8 mouse cellular contexts compared by ENCODE assay signal in the genomic region with DNA sequence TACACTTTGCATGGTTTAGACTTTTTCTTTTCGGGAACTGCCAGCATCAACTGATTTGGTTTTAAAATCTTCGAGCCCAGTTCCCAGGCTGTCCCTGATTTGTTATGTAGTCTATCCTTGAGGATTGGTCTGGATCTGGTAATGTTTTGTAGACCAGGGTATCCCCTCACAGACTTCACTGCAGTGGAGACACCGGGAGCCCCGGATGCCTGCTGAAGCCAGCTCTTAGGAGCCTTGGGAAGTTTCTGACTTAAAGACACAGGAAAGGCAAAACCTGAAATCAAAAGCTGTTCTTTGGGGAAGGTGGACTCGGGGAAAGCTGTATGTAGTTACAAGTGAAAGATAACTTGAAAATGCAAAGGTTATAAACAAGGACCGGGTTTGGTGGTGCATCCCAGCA.
DNase-seq lines count a peak whose midpoint lies in the region; ATAC-seq lines count a peak whose summit lies in the region.

No protein-coding gene starts in this region.

- H3K27ac ChIP-seq in heart, embryonic 14.5 days (replicated peaks in 1 of 2; ENCODE audit: control insufficient read depth in 1 of 2, insufficient read depth in 1 of 2, low read depth in 2 of 2, low read length in 2 of 2), result no peak overlapping the region
- H3K27ac ChIP-seq in liver, embryonic 13.5 days, result no peak overlapping the region
- H3K27ac ChIP-seq in stomach, embryonic 15.5 days, result no peak overlapping the region

- peak; percentile 9 for DNase-seq in cerebellum, adult 9-10 months
- DNase-seq in cerebellum, adult 9-11 months, result no peak
- DNase-seq in Muller cell, postnatal 12 days (ENCODE audit: inconsistent ontology term), result peak; percentile 36
- DNase-seq in liver, embryonic 13.5 days, result no peak
- no peak for DNase-seq in left cerebral cortex, adult 11 months (ENCODE audit: low spot score)
- DNase-seq in adrenal gland, postnatal 25 days, result no peak

- no peaks in the 10 kb centered on the region for H3K9me3 ChIP-seq in heart, embryonic 14.5 days (ENCODE audit: control insufficient read depth, low read length)
- H3K9me3 ChIP-seq in liver, embryonic 13.5 days (replicated peaks), result no peaks in the 10 kb centered on the region
- H3K9me3 ChIP-seq in stomach, embryonic 15.5 days, result no peaks in the 10 kb centered on the region

- peaks cover 0 to 4% of the 10 kb centered on the region in 2 experiments; a peak in 2 of 4 replicates for H3K4me1 ChIP-seq in heart, embryonic 14.5 days (ENCODE audit: control insufficient read depth in 2 of 2, insufficient read depth in 2 of 2, low read length in 2 of 2)
- no peaks in the 10 kb centered on the region for H3K4me1 ChIP-seq in liver, embryonic 13.5 days (replicated peaks)
- H3K4me1 ChIP-seq in stomach, embryonic 15.5 days, result no peaks in the 10 kb centered on the region

- H3K4me3 ChIP-seq in heart, embryonic 14.5 days (ENCODE audit: control insufficient read depth in 1 of 2, insufficient read depth in 1 of 2, low read depth in 1 of 2, low read length in 2 of 2), result peak overlapping the region; percentile 57 to 85; a peak in 3 of 4 replicates
- H3K4me3 ChIP-seq in liver, embryonic 13.5 days (replicated peaks), result no peak overlapping the region
- H3K4me3 ChIP-seq in stomach, embryonic 15.5 days (replicated peaks), result peak overlapping the region; percentile 48

- peak overlapping the region; percentile 85 for H3K4me2 ChIP-seq in heart, embryonic 14.5 days (ENCODE audit: low read length)
- H3K4me2 ChIP-seq in liver, embryonic 13.5 days, result peak overlapping the region; percentile 53
- H3K4me2 ChIP-seq in stomach, embryonic 15.5 days, result peak overlapping the region; percentile 75

- no peaks in the 10 kb centered on the region for H3K27me3 ChIP-seq in heart, embryonic 14.5 days (ENCODE audit: control insufficient read depth, insufficient read depth, low read length)
- peaks cover 5% of the 10 kb centered on the region; the same call in 1 of the 2 replicates for H3K27me3 ChIP-seq in liver, embryonic 13.5 days
- H3K27me3 ChIP-seq in stomach, embryonic 15.5 days (replicated peaks), result no peaks in the 10 kb centered on the region

- H3K36me3 ChIP-seq in heart, embryonic 14.5 days (ENCODE audit: control insufficient read depth, insufficient read depth, low read length), result no peaks in the 10 kb centered on the region
- no peaks in the 10 kb centered on the region for H3K36me3 ChIP-seq in liver, embryonic 13.5 days
- H3K36me3 ChIP-seq in stomach, embryonic 15.5 days, result no peaks in the 10 kb centered on the region

- no peak for ATAC-seq in heart, embryonic 14.5 days (ENCODE audit: insufficient number of reproducible peaks, insufficient read depth, low FRiP score, low read depth)
- ATAC-seq in liver, embryonic 13.5 days (ENCODE audit: low read depth), result no peak
- ATAC-seq in stomach, embryonic 15.5 days (ENCODE audit: insufficient read depth, low FRiP score, low read depth), result no peak

- 29% methylated on average over 6 of the region's 6 CpGs for WGBS in heart, embryonic 14.5 days
- WGBS in liver, embryonic 13.5 days (ENCODE audit: insufficient replicate concordance), result 27% methylated on average over 6 of the region's 6 CpGs
- 34% methylated on average over 6 of the region's 6 CpGs for WGBS in stomach, embryonic 15.5 days

- peak overlapping the region; percentile 73 for H3K9ac ChIP-seq in heart, embryonic 14.5 days (ENCODE audit: low read length)
- no peak overlapping the region for H3K9ac ChIP-seq in liver, embryonic 13.5 days
- peak overlapping the region; percentile 9; the same call in 1 of the 2 replicates for H3K9ac ChIP-seq in stomach, embryonic 15.5 days

Comparison
In these comparisons a context has a peak if more than half of its experiments do, and no peak if none do; other contexts are left out.
1. DNase-seq: peak in cerebellum, adult 9-10 months (single experiment) and Muller cell, postnatal 12 days (single experiment); none in cerebellum, adult 9-11 months (single experiment), liver, embryonic 13.5 days (single experiment), left cerebral cortex, adult 11 months (single experiment) and adrenal gland, postnatal 25 days (single experiment).
2. Peak in every context shown above with its lines, with median percentiles within 50 percentile points of each other: H3K4me2 ChIP-seq.